Mouse (Mus musculus): ENCODE measurements around the gene Iars.

The Iars gene

GRCm38 (mm10) chr13:49681351-49682232 is at the start of gene Iars:
Iars (plus strand) TSS chr13:49682100.
- peak; percentile 99 for DNase-seq

GRCm38 (mm10) chr13:49639965-49640364 is 41.9 kb upstream of the Iars start:
- DNase-seq: no peak

- no peak for DNase-seq
Measured at GRCm38 (mm10) chr13:49642650-49643049, 39.2 kb upstream of the Iars start.

GRCm38 (mm10) chr13:49643669-49644362 is 38.1 kb upstream of the Iars start:
- DNase-seq: no peak

GRCm38 (mm10) chr13:49644731-49645529 is 37.0 kb upstream of the Iars start:
- DNase-seq: no peak

- no peak for DNase-seq
Measured at GRCm38 (mm10) chr13:49646019-49646418, 35.9 kb upstream of the Iars start.

- no peak for DNase-seq
Measured at GRCm38 (mm10) chr13:49651136-49651535, 30.8 kb upstream of the Iars start.

GRCm38 (mm10) chr13:49651781-49652351 is 30.0 kb upstream of the Iars start:
- no peak for DNase-seq

GRCm38 (mm10) chr13:49652481-49653179 is 29.3 kb upstream of the Iars start, which contains the start of the genes Cenpp and Nol8:
Cenpp (minus strand) TSS chr13:49652785.
Nol8 (plus strand) TSS chr13:49653078.
- DNase-seq: peak; percentile 99

- DNase-seq: no peak
Measured at GRCm38 (mm10) chr13:49653180-49653541, 28.7 kb upstream of the Iars start.

- DNase-seq: no peak
Measured at GRCm38 (mm10) chr13:49677793-49678192, 4.1 kb upstream of the Iars start.

- DNase-seq: no peak
Measured at GRCm38 (mm10) chr13:49682233-49682846, 440 bp downstream of the Iars start.

GRCm38 (mm10) chr13:49684266-49684665 is 2.4 kb downstream of the Iars start:
- no peak for DNase-seq

GRCm38 (mm10) chr13:49691056-49691455 is 9.2 kb downstream of the Iars start:
- no peak for DNase-seq

- no peak for DNase-seq
Measured at GRCm38 (mm10) chr13:49703216-49703779, 21.4 kb downstream of the Iars start.

- DNase-seq: no peak
Measured at GRCm38 (mm10) chr13:49706032-49706690, 24.3 kb downstream of the Iars start.

GRCm38 (mm10) chr13:49708311-49708710 is 26.4 kb downstream of the Iars start:
- DNase-seq: no peak

GRCm38 (mm10) chr13:49712047-49712721 is 30.3 kb downstream of the Iars start:
- no peak for DNase-seq

- no peak for DNase-seq
Measured at GRCm38 (mm10) chr13:49719310-49719709, 37.4 kb downstream of the Iars start.

- DNase-seq: no peak
Measured at GRCm38 (mm10) chr13:49736430-49736829, 54.5 kb downstream of the Iars start.
